Mouse (Mus musculus) effector memory CD4-positive, alpha-beta T cell, adult 7 months (primary cell): ENCODE results near the gene Olfr1009. TPM values are rescaled to one million over a fixed set of nuclear protein-coding genes. Genes with fewer than 3 reads are reported as not detected.

Experiments
- polyA plus RNA-seq: library from polyadenylated mRNA; unstranded; fragments of 100-300 nt; shearing (Covaris generic); gene quantifications from one replicate; pipeline ENCODE4 v1.2.1, GENCODE M21; 2017

The Olfr1009 gene
- polyA plus RNA-seq, result not detected

DNA sequence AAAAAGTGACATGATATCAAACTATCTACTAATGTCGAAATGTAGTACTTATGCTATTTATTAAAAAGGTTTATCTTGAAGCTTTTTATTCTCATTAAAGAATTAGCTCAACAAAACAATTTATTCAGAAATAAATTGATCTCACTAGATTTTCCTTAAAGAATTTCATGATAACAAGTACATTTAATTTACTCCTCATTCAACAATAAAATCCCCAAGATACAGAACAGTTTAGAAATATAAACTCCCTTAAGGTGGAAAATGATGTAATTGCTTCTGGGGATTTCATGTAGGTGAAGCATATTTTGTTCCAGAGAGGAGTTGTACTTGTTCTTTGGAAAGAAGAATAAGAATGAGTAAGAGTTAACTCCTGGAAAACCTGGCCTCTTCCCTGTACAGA lies at the start of gene Olfr1009:
Olfr1009 (plus strand) TSS at position 301 of the 400 bp plus-strand sequence.

DNA sequence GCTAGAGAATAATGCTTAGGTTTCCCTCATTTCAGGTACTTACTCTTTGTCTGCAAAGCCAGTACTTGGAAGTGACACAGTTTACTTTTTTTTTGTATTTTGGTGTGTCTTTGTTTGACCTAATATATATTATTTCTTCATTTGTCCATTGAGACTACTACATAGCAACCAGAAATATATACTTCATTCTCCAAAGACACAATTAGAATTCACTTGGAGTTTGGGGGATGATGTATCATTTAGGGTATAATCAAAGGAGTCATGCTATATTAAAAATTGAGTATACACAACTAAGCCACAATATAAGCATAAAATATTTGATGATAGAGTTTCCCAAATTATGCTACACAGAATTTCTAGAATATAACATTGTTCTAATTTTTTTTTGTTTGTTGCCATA lies 36.6 kb upstream of the Olfr1009 start, which contains the start of gene Olfr1006:
Olfr1006 (minus strand) TSS at position 101 of the 400 bp plus-strand sequence.

GRCm38 (mm10) chr2:85689131-85689530 lies 26.1 kb upstream of the Olfr1009 start, which contains the start of gene Olfr1008:
TSS of gene Olfr1008 (plus strand) at chr2:85689431.

GRCm38 (mm10) chr2:85762666-85763065 lies 47.4 kb downstream of the Olfr1009 start, which contains the start of gene Olfr1012:
TSS of gene Olfr1012 (minus strand) at chr2:85762766.

GRCm38 (mm10) chr2:85766798-85767197 lies 51.6 kb downstream of the Olfr1009 start, which contains the start of gene Olfr1013:
TSS of gene Olfr1013 (plus strand) at chr2:85767098.

DNA sequence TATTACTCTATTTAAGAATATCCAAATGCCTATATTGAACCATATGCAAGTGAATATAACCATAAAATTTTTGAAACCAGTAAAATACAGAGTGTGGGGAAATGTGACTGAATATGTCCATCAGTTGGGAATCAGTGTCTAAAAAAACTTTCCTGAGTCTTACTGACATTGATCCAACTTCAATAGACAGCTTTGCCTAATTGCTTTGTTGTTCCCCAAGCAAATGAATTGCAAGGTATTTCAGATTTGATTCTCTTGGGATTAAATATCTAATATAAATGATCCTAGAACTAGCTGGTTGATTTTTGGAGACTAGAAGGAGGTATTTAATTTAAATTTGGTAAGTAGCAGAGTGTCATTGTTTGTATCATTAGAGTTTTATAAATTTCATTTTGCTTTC lies 57.2 kb downstream of the Olfr1009 start, which contains the start of gene Olfr1014:
Olfr1014 (plus strand) TSS at position 301 of the 400 bp plus-strand sequence.

Other genes starting within 250 kb of the Olfr1009 start
- gene 4833423E24Rik, start 196.4 kb upstream of the Olfr1009 start, polyA plus RNA-seq, result not detected
- not detected for gene Olfr996, start 136.2 kb upstream of the Olfr1009 start, polyA plus RNA-seq
- gene Olfr998, start 126.5 kb upstream of the Olfr1009 start, polyA plus RNA-seq, result not detected
- 0.27 TPM for gene Olfr1000, start 103.5 kb upstream of the Olfr1009 start, polyA plus RNA-seq
- not detected for gene Olfr1002, start 64.7 kb upstream of the Olfr1009 start, polyA plus RNA-seq
- gene Olfr154, start 51.0 kb upstream of the Olfr1009 start, polyA plus RNA-seq, result not detected
- not detected for gene Olfr1006, start 36.7 kb upstream of the Olfr1009 start, polyA plus RNA-seq
- not detected for gene Olfr1008, start 26.0 kb upstream of the Olfr1009 start, polyA plus RNA-seq
- not detected for gene Olfr1012, start 47.3 kb downstream of the Olfr1009 start, polyA plus RNA-seq
- 0.11 TPM for gene Olfr1013, start 51.7 kb downstream of the Olfr1009 start, polyA plus RNA-seq
- 0.21 TPM for gene Olfr1014, start 57.3 kb downstream of the Olfr1009 start, polyA plus RNA-seq
- 0.51 TPM for gene Olfr1015, start 66.6 kb downstream of the Olfr1009 start, polyA plus RNA-seq
- 1.2 TPM for gene Olfr1016, start 87.1 kb downstream of the Olfr1009 start, polyA plus RNA-seq
- not detected for gene Olfr1018, start 103.1 kb downstream of the Olfr1009 start, polyA plus RNA-seq
- gene Olfr1019, start 130.1 kb downstream of the Olfr1009 start, polyA plus RNA-seq, result not detected
- gene Olfr1020, start 131.6 kb downstream of the Olfr1009 start, polyA plus RNA-seq, result not detected
- gene Olfr1022, start 153.2 kb downstream of the Olfr1009 start, polyA plus RNA-seq, result not detected
- gene Olfr1023, start 170.2 kb downstream of the Olfr1009 start, polyA plus RNA-seq, result not detected
- gene Olfr1024, start 189.6 kb downstream of the Olfr1009 start, polyA plus RNA-seq, result not detected
- gene Olfr1025-ps1, start 199.8 kb downstream of the Olfr1009 start, polyA plus RNA-seq, result not detected
- gene Olfr1026, start 206.1 kb downstream of the Olfr1009 start, polyA plus RNA-seq, result not detected
- gene Olfr1028, start 235.0 kb downstream of the Olfr1009 start, polyA plus RNA-seq, result not detected